Mouse (Mus musculus) stomach, embryonic 15.5 days (tissue): ENCODE measurements around the gene Cd82. TPM values are rescaled to one million over a fixed set of nuclear protein-coding genes. Genes with fewer than 3 reads are reported as not detected.
A peak's percentile ranks its signal among the peaks of the same experiment; 100 is the strongest.

ENCODE experiments used
- ATAC-seq: fragments of 200-750 bp; cut with Nextera tagmentation; 2 replicates; pipeline ENCODE4 v1.8.0; 2017; ENCODE audit warnings: low read depth, moderate number of reproducible peaks, moderate TSS enrichment; ENCODE audit not compliant: insufficient read depth, low FRiP score
- H3K27ac ChIP-seq: fragments of 300-500 bp; sonication (generic); 2 replicates; pipeline ENCODE4 v1.5.1; 2015; ENCODE audit warnings: mild to moderate bottlenecking, inconsistent platforms
- H3K27me3 ChIP-seq: fragments of 300-500 bp; sonication (generic); replicated peaks from 2 replicates; pipeline ENCODE4 v1.6.1; 2015; ENCODE audit warnings: inconsistent platforms
- H3K36me3 ChIP-seq: fragments of 300-500 bp; sonication (generic); 2 replicates; pipeline ENCODE4 v1.6.1; 2015; ENCODE audit warnings: inconsistent platforms
- H3K4me1 ChIP-seq: fragments of 300-500 bp; sonication (generic); 2 replicates; pipeline ENCODE4 v1.6.1; 2015; ENCODE audit warnings: inconsistent platforms
- H3K4me2 ChIP-seq: fragments of 300-500 bp; sonication (generic); 2 replicates; pipeline ENCODE4 v1.6.1; 2015; ENCODE audit warnings: mild to moderate bottlenecking, inconsistent platforms
- H3K4me3 ChIP-seq: fragments of 300-500 bp; sonication (generic); replicated peaks from 2 replicates; pipeline ENCODE4 v1.5.1; 2015; ENCODE audit warnings: inconsistent platforms
- H3K9ac ChIP-seq: fragments of 300-500 bp; sonication (generic); 2 replicates; pipeline ENCODE4 v1.6.1; 2015; ENCODE audit warnings: inconsistent platforms
- H3K9me3 ChIP-seq: fragments of 300-500 bp; sonication (generic); 2 replicates; pipeline ENCODE4 v1.6.1; 2016; ENCODE audit warnings: inconsistent platforms
- WGBS: fragments of 180-500 bp; shearing (Covaris S2); methylation state at CpG from one replicate; pipeline ENCODE4 v1.1.7; 2015; 5-methylcytosine and 5-hydroxymethylcytosine counted together
- polyA plus RNA-seq: library from polyadenylated mRNA; unstranded; fragments of >200 nt; fragmentation: Nextera tagmentation; extraction: Ambion mirVana; gene quantifications from 2 replicates; pipeline ENCODE4 v1.2.1, GENCODE M21; 2015

The Cd82 gene
- polyA plus RNA-seq, 1 experiment from 2014 or later = 95.0 TPM

DNA sequence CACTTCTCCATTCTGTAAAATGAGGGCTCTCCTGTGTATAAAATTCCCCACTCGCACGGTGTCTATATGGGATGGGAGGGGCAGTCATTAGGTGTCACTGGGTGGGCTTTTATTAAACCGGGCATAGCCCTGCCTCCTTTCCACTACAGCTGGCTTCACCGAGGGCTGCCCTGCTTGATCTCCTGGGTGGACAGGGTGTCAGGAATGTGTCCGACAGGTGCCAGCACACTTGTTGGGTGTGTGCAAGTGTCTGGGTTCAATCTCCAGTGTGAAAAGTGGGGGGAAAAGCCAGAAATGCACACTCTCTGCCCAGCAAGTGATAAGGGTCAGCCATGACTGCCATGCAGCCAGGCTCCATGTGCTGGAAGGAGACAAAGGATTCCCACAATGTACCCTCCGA, 10.9 kb downstream of the Cd82 start:
- H3K27ac ChIP-seq = no peak overlapping the region
- ATAC-seq = no peak
- H3K9ac ChIP-seq = no peak overlapping the region
- H3K36me3 ChIP-seq = no peaks in the 10 kb centered on the region
- H3K4me3 ChIP-seq = no peak overlapping the region
- H3K4me2 ChIP-seq = no peak overlapping the region
- H3K27me3 ChIP-seq = no peaks in the 10 kb centered on the region
- H3K9me3 ChIP-seq = no peaks in the 10 kb centered on the region
- WGBS = 71% methylated on average over 6 of the region's 6 CpGs
- H3K4me1 ChIP-seq = peaks cover 46% of the 10 kb centered on the region

DNA sequence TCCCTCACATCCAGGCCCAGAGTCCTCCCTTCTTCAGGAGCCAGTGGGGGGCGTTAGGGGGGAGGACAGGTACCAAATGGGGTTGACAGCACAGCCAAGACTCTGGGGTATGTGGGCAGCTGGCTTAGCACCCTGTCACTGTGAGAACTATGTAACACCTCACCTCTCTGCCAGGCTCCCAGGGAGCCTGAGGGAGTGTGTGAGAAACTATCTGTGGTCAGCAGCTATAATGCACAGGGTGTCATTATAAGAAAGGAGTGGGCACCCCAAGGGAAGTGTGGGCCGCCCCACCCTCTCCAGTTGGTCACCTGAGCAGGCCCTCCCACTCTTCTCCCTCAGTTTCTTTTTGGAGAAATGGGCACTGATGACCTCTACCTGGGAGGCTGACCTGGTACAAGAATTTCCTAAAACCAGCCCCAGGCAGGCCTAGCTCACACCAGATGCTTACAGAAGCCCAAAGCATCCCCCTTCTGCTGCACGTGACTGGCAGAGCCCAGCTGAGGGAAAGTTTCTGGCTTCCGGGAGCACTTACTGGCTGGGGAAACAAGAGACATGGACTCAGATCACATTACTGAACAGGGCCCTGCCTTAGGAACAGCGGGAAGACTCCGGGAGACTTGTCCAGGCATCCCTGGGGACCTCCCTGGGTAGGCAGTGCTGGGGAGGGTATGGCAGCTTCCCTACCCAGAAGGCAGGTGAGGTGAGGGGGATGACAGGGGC, 11.6 kb downstream of the Cd82 start:
- Histone ChIP-seq H3K9ac (no peak overlapping the region), H3K4me3 (no peak overlapping the region), H3K4me2 (no peak overlapping the region), H3K27ac (peak overlapping the region; percentile 75; the same call in 1 of the 2 replicates), H3K9me3 (no peaks in the 10 kb centered on the region), H3K4me1 (peaks cover 45% of the 10 kb centered on the region), H3K36me3 (no peaks in the 10 kb centered on the region), H3K27me3 (no peaks in the 10 kb centered on the region)
- WGBS = 55% methylated on average over 6 of the region's 6 CpGs
- ATAC-seq = no peak

DNA sequence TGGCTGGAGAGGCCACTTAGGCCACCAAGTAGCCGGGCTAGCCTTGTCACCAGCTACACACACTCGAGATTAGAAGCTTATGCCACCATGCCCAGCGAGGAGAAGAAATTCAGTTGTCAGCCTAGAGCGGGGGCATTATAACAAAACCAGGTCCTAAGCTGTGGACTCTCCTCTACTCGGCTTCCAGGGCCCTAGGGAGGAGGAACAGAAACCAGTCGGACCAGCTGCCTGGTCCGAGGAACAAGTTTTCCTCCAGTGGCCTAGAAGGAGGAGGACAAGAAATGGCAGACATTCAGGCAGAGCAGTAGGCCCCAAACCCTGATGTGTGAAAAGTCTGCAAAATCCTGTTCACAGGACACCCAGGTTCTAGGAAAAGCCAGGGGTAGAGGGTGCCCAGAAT, 12.2 kb downstream of the Cd82 start:
- H3K9ac ChIP-seq = no peak overlapping the region
- H3K4me1 ChIP-seq = peaks cover 41% of the 10 kb centered on the region
- no peak overlapping the region for H3K4me2 ChIP-seq
- no peak overlapping the region for H3K4me3 ChIP-seq
- WGBS = 74% methylated on average over 7 of the region's 7 CpGs
- ATAC-seq = no peak
- no peaks in the 10 kb centered on the region for H3K9me3 ChIP-seq
- no peaks in the 10 kb centered on the region for H3K27me3 ChIP-seq
- H3K27ac ChIP-seq = peak overlapping the region; percentile 75
- H3K36me3 ChIP-seq = no peaks in the 10 kb centered on the region

DNA sequence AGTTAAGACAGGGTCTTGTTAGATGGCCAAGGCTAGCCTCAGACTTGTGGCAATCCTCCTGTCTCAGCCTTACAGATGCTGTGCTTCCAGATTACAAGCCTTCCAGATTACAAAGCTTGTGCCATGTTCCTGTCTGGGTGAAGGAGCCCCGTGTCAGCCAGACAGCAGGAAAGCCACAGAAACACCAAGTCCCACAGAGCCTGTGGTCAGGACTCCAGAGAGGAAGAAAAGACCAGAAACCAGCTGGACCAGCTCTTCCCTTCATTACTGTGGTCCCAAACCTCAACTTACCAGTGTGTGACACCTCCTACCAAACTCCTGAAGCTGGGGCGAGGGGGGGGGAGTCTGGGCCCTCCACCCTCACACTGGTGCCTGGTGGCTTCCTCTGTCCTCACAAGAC, 13.3 kb downstream of the Cd82 start:
- Histone ChIP-seq H3K27me3 (no peaks in the 10 kb centered on the region), H3K4me2 (no peak overlapping the region), H3K36me3 (no peaks in the 10 kb centered on the region), H3K4me1 (peaks cover 39% of the 10 kb centered on the region), H3K27ac (no peak overlapping the region), H3K9ac (no peak overlapping the region), H3K9me3 (no peaks in the 10 kb centered on the region), H3K4me3 (no peak overlapping the region)
- WGBS = 63% methylated on average over 2 of the region's 2 CpGs
- ATAC-seq = no peak

DNA sequence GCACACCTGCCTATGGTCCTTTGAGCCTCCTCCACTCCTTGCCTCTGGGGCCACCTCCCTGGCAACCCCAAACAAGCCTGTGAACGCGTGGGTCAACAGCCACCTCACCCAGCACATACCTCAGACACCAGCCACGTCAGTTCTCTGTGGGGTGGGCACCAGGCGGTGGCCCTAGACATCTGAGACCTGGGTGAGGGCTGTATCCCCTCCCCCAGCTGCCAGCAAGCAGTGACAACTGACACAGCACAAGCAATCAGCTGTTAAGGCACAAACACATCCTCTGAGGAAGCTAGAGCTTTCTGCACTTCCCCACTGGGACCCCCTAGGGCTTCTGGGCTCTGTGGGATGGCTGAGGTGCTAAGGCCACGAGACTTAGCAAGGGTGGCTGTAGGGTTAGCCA, 14.2 kb downstream of the Cd82 start:
- no peak for ATAC-seq
- Histone ChIP-seq H3K4me3 (no peak overlapping the region), H3K27me3 (no peaks in the 10 kb centered on the region), H3K9me3 (no peaks in the 10 kb centered on the region), H3K4me2 (no peak overlapping the region), H3K36me3 (no peaks in the 10 kb centered on the region), H3K27ac (no peak overlapping the region), H3K4me1 (peaks cover 31% of the 10 kb centered on the region), H3K9ac (no peak overlapping the region)
- 64% methylated on average over 5 of the region's 5 CpGs for WGBS

DNA sequence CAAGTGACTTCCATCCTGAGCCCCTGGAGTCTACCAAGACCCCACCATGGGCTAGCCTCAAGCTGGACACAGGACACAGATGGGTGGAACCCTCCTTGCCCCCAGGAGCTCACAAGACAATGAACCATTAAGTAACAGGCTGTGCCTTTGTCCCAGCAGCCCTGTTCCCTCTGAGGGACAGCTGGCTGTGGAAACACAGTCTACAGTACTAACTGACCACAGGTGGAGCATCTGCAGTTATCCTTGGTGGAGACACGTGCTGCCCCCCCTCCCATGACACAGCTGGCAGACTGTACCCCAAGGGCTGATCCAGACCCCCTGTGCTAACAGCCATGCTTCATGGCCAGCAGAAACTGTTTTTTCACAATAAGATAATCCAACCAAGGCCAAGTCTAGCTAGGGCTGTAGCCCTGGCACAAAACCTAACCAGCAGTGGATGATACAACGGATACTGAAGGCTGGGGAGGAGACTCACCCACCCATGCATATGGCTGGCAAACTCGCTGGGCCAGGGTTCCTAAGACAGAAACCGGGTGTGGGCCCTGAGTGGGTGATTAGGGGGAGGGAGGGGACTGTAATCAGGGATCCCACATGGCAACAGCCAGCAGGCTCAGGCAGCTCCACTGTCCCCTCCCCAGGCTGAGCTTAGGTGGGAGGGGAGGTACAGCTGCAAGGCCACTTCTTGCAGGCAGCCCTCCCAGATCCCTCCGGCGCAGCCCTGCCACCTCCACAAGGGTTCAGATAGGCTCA, 15.3 kb downstream of the Cd82 start:
- no peaks in the 10 kb centered on the region for H3K27me3 ChIP-seq
- peak overlapping the region; percentile 21; the same call in 1 of the 2 replicates for H3K27ac ChIP-seq
- no peak overlapping the region for H3K9ac ChIP-seq
- peaks cover 31% of the 10 kb centered on the region for H3K4me1 ChIP-seq
- no peak overlapping the region for H3K4me3 ChIP-seq
- H3K4me2 ChIP-seq = no peak overlapping the region
- H3K36me3 ChIP-seq = no peaks in the 10 kb centered on the region
- H3K9me3 ChIP-seq = no peaks in the 10 kb centered on the region
- 73% methylated on average over 6 of the region's 6 CpGs for WGBS
- peak; percentile 80 for ATAC-seq

DNA sequence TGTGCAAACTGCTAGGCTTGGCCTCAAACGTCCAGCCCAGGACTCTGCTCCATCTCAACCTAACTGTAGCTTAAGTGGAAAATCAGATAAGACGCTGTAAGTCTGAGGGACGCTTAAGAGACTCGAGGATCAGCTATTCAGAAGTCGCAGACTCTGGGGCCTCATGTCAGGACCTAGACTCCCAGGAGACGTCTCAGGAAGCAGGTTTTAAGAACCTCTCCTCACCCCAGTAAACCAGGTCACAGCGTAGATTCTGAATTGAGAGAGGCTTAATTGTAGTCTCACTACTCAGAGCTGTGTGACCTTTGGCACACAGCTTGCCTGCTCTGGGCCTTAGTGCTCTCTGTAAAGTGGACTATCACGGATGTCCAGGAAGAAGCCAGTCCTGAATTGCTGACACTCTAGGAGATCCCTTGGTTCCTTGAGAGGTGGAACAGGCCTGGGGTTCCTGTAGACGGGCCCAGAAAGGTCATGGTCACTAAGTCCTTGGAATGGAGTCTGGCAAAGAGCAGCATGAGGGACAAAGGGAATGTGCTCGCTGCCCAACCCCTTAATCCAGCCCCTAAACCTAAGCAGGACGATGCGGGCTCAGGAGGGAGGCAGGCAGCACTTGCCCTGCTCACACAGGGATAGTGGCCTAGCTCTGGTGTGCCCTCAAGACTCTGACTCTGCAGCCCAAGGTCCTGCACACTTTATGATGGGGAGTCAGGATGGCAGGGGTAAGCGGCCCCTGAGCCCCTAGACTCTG, 16.2 kb downstream of the Cd82 start:
- Histone ChIP-seq H3K4me1 (peaks cover 28% of the 10 kb centered on the region), H3K27ac (no peak overlapping the region), H3K9me3 (no peaks in the 10 kb centered on the region)

DNA sequence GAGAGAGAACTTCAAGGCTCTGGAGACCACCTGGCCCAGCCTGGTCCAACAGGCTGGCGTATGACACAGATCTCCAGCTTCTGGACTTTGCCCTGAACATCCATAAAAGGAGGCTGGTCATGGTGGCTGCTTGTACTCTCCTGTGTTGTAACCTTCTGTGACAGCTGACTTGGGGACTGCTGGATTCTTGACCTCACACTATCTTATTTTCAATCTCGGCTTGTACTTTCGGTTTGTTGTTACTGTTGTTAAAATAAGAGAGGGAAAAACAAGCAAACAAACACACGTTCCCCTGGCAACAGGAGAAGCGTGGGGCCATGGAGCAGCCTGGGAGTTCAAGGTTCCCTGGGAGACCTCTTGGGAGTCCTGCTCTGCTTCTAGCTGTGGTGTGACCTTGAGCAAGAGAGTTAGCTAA, 17.7 kb downstream of the Cd82 start:
- H3K4me1 ChIP-seq = peaks cover 17% of the 10 kb centered on the region
- H3K27me3 ChIP-seq = no peaks in the 10 kb centered on the region
- H3K9me3 ChIP-seq = no peaks in the 10 kb centered on the region
- no peak overlapping the region for H3K4me2 ChIP-seq
- no peak for ATAC-seq
- WGBS = 71% methylated on average over 5 of the region's 5 CpGs
- no peaks in the 10 kb centered on the region for H3K36me3 ChIP-seq
- no peak overlapping the region for H3K27ac ChIP-seq
- no peak overlapping the region for H3K4me3 ChIP-seq
- H3K9ac ChIP-seq = no peak overlapping the region

More for the DNA sequence above, 16.2 kb downstream of the Cd82 start:
- no peaks in the 10 kb centered on the region for H3K36me3 ChIP-seq
- no peak overlapping the region for H3K9ac ChIP-seq
- H3K27me3 ChIP-seq = no peaks in the 10 kb centered on the region
- no peak for ATAC-seq
- WGBS = 73% methylated on average over 13 of the region's 13 CpGs
- no peak overlapping the region for H3K4me3 ChIP-seq
- H3K4me2 ChIP-seq = no peak overlapping the region

DNA sequence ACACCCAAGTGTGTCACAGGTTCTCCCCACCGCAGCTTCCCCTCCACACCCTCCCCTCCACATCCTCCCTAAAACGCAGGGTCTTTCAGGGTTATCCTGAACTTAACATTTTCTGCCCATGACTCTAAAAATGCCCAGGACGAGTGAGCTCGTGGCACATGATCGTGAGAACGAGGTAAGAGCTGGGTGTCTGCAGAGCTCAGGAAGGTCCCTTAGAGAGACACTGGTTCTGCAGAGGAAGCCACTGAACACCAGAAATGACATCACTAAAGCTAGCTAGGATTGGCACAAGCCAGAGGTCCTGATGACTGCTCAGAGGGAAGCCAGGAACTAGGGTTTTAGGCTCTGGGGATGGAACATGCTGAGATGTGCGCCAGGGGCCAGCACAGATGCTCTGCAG, 18.7 kb downstream of the Cd82 start:
- WGBS = 79% methylated on average over 7 of the region's 7 CpGs
- Histone ChIP-seq H3K27ac (no peak overlapping the region), H3K4me2 (no peak overlapping the region), H3K4me3 (no peak overlapping the region), H3K27me3 (no peaks in the 10 kb centered on the region), H3K4me1 (peaks cover 22% of the 10 kb centered on the region), H3K36me3 (no peaks in the 10 kb centered on the region), H3K9ac (no peak overlapping the region), H3K9me3 (no peaks in the 10 kb centered on the region)
- no peak for ATAC-seq

DNA sequence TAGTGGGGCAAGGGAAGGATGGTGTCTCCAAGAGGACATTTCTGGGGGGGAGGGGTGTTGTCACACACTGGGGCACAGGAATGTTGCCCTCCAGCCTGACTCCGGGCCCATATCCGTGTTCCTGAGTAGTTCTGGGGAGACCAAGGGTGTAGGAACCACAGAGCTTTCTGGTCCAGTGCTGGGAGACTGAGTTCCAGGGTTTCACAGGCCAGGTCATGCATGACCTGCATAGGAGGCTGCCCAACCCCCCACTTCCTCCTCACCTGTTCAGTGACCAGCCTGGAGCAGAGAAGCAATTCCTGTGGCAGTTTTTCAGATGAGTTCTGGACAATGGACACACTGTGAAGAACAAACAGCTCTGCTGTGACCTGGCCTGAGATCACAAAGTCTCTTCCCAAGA, 19.8 kb downstream of the Cd82 start:
- no peak overlapping the region for H3K4me2 ChIP-seq
- 81% methylated on average over 2 of the region's 2 CpGs for WGBS
- H3K27me3 ChIP-seq = no peaks in the 10 kb centered on the region
- H3K9me3 ChIP-seq = no peaks in the 10 kb centered on the region
- no peak overlapping the region for H3K9ac ChIP-seq
- no peak for ATAC-seq
- no peaks in the 10 kb centered on the region for H3K36me3 ChIP-seq
- no peak overlapping the region for H3K27ac ChIP-seq
- H3K4me3 ChIP-seq = no peak overlapping the region
- H3K4me1 ChIP-seq = peaks cover 24% of the 10 kb centered on the region; the same call in 1 of the 2 replicates

DNA sequence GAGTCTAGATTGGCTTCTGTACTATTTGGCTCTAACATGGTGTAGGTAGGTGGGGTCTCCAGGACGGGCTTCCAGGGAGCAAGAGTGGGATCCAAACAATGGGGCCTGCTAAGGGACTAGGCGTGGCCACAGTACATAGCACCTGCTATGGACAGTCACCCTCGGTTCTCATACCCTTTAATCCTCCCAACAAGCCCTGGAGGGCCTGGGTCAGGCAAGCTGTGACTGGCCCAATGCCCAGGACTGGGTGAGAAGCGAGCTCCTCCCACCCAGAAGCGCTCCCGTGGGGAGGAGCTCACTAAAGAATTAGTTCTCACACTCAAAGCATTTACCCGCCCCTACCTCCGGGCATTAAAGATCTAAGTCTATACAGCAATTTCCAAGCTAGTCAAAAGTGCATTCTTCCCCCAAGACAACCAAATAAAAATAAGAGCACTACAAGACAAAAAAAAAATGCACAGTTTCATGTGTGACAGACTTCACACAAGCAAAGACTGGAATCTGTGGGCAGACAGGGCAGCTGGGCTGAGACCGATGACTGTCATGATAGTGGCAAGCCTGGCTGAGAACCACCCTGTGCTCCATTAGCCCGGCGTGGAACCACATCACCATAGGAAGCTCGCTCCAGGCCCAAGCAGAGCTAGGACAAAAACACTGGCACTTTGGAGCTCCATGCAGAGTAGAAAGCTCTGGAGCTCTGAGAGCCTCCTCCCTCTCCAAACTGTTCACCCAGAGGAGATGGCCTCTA, 23.0 kb downstream of the Cd82 start:
- Histone ChIP-seq H3K4me1 (peaks cover 25% of the 10 kb centered on the region; the same call in 1 of the 2 replicates), H3K9ac (no peak overlapping the region), H3K9me3 (no peaks in the 10 kb centered on the region), H3K4me2 (no peak overlapping the region), H3K27me3 (no peaks in the 10 kb centered on the region), H3K27ac (peak overlapping the region; percentile 72), H3K36me3 (no peaks in the 10 kb centered on the region), H3K4me3 (no peak overlapping the region)
- WGBS = 57% methylated on average over 12 of the region's 12 CpGs
- ATAC-seq = peak; percentile 47; the same call in 1 of the 2 replicates
